Mouse (Mus musculus): ENCODE results near the gene Tspo.

- TF ChIP-seq CTCF (conservative IDR thresholded peaks at IDR 0.05; ENCODE audit: low read length) (no peak), POU5F1 (IDR thresholded peaks at IDR 0.05; ENCODE audit: borderline replicate concordance, low read length) (no peak), NANOG (IDR thresholded peaks at IDR 0.05; ENCODE audit: borderline replicate concordance, low read length) (no peak)
Observed at GRCm38 (mm10) chr15:83562626-83563270, 644 bp upstream of the Tspo start.
